Mouse (Mus musculus) lung, postnatal 14 days (tissue): ENCODE data around the gene Gstt3.
"Not testable (repeated sequence)": the region's sequence is repeated elsewhere in the genome, so short reads cannot be mapped to it uniquely, and the experiment has no call there.

Source experiments
- DNase-seq: peaks from one replicate; pipeline ENCODE4 v3.0.0; 2021

Gstt3 gene

DNA sequence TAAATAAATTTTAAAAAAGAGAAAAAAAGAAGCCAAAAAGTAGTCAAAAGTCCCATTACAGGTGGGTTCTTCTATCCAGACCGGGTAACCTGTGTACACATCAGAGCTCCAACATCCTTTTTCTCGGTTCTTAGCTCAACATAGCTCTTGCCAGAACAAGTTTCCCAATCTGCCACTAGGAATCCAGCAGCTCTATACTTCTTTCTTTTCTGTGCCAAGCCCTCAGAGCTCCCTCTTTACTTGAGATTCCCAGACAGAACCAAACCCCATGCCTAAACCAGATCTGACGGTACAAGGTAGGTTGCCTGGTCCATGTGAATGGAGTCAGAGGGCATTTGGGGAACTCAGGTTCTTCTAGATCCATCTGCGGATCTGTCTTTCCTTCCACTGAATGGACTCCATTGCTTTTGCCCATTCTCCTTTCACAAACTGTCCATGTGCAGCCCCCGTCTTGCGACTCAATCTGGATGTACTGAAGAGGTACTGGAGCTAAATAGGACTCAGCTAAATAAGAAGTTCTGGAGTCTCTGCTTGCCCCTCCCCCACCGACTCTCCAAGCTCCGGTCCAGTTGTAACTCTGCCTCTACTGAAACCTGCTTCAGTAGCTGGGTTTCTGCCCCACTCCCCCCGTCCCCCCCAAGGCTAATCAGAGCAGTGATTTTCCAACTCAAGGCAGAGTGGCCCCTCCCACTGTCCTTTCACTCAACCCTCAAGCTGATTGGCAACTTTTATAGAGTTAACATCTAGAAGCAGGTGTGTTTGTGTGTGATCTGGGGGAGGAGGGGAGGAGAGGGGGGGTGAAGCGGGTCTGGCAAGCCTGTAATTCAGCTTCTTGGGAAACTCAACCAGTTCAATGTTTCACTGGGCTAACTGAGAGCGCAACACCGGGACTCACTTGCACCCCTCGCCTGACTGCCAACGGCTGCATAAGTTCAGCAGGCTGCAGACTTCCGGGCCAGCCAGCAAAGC, 1.7 kb downstream of the Gstt3 start:
- no peak for DNase-seq

DNA sequence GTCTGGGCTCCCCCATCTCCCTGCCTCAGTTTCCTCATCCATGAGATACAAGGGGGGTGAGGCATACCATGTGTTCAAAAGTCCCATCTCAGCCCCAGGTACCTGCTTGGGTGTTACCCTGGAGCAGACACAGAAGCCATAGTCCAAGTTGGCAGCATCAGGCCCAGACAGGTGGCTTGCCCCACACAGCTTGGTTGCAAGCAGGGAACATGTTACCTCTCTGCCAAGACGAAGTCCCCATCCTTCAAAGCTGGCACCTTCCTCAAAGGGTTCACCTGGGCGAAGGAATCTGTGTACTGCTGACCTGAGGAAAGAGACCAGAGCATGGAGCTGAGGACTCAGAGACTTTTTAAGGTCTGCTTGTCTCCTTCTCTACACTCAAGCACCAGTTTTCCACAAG, 3.3 kb downstream of the Gstt3 start:
- DNase-seq = no peak

DNA sequence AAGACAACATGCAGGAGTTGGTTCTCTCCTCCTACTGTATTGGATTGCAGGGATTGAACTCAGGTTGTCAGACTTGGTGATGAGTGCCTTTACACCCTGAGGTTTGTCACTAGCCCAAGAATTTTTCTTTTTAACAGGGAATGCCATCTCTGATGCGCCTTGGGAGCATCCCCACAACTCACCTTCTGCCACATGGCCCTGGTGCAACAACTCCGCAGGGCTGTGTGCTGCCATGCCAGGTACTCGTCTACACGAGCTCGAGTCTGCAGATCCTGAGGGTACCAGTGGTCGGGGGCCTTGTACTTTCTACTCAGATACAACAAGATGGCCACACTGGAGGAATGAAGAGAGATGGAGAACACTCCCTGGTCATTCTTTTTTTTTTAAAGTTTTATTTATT, 4.7 kb downstream of the Gstt3 start:
- DNase-seq = no peak

DNA sequence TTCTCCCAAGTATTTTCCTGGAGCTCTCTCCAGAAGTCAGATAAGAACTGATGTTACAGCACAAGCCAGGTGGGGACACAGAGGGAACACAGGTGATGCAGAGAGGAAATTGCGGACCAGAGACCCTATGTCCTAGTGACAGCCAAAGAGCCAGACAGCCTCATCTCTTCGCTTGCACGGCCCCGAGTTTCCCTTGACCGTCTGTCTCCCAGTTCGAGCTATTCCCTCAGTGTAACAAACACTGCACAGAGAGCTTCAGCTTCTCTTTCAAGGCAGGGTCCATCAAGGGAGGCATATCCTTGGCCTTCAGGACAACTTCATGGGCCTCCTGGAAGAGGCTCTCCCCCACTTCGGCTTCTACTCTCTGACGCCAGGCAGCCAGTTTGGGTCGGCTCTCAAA, 6.6 kb downstream of the Gstt3 start:
- DNase-seq = no peak

DNA sequence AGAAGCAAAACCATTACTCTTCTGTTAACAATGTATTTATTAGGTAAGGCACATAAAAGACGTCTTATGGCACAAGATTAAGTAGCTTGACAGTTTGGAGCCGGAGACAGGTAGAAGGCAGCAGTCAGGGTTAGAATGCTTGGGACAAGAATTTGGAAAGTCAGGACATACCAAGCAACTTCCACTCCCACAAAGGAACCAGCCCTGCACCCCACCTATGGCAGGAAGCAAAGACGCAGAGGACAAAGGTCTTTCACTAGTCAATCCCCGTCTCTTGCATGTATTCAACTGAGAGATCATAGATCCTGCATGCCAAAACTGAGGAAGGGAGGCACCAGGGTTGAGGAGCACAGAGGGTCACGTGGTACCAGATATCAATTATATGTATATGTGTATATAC, 7.1 kb downstream of the Gstt3 start:
- DNase-seq = no peak

DNA sequence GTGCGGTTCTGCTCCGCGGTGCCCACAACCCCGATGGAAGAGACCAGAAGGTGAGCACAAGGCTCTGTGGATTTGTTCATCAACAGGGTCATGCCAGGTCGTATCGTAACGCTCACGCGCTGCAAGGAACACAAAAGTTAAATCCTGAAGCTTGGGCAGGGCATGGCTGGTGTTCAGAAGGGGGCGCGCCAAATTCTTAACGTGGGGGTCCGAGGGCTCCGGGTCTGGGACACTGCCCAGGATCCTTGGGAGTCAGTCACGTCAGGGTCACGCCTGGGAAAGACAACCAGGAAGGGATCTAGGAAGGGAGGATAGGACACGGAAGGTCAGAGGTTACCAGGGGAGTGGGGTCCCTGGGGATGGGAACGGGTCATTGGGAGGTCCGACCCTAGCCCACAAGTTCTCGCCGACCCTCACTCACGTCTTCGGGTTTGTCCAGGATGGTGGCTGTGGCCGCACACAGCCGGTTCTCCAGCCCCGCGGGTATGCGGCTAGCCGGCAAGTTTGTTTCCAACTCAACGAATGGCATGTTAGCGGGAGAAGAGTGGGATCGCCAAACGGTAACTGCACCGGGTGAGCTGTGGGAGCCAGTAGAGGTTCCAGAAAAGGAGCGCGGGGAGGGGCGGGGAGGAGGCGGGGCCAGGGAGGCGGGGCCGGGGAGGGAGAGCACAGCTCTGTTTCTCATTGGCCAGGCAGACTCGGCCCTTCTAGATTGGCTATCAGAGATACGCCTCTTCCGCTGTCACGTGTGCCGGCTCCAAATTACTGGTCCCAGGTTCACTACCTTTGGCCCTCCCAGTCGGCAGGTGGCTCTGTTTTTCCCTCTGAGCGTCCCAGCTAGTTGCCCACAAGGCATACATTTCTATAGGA, 8.2 kb downstream of the Gstt3 start, which contains the start of gene Ddt:
Gene Ddt (minus strand): TSS at position 620 of the 870 bp plus-strand sequence.
- DNase-seq = peak; percentile 85

DNA sequence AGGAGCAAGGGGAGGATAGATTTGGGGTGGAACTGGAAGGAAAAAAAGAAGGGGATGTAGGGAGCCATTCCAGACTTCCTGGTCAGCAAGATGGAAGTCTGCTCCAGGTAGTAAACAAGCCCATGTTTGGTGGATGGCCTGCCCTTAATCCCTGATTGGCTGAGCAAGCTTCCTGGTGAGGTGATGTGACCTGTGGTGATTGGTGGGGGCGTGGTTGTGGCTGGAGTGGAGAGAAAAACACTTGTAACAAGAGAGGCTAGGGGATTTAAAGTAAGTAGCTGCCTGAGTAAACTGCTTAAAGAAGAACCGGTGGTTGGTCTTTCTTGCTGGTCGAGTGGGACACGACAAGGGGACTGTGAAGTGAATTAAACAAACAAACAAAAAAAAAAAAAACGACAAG, 13.5 kb downstream of the Gstt3 start:
- DNase-seq = not testable (repeated sequence)

DNA sequence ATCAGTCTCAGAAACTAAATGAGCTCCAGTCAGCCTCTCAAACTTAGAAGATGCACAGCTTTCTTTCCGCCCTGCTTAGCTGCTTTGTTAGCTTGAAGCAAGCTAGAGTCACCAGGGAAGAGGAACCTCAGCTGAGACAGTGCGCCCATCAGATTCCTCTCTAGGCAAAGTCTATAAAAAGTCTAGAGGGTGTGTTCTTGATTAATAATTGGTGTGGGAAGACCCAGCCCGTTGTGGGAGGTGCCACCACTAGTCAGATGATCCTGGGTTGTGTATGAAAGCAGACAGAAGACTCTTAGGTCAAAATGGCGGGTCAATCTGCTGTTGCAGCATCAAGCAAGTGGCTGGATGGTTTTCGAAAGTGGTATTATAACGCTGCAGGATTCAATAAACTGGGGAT, 14.4 kb downstream of the Gstt3 start:
- no peak for DNase-seq

DNA sequence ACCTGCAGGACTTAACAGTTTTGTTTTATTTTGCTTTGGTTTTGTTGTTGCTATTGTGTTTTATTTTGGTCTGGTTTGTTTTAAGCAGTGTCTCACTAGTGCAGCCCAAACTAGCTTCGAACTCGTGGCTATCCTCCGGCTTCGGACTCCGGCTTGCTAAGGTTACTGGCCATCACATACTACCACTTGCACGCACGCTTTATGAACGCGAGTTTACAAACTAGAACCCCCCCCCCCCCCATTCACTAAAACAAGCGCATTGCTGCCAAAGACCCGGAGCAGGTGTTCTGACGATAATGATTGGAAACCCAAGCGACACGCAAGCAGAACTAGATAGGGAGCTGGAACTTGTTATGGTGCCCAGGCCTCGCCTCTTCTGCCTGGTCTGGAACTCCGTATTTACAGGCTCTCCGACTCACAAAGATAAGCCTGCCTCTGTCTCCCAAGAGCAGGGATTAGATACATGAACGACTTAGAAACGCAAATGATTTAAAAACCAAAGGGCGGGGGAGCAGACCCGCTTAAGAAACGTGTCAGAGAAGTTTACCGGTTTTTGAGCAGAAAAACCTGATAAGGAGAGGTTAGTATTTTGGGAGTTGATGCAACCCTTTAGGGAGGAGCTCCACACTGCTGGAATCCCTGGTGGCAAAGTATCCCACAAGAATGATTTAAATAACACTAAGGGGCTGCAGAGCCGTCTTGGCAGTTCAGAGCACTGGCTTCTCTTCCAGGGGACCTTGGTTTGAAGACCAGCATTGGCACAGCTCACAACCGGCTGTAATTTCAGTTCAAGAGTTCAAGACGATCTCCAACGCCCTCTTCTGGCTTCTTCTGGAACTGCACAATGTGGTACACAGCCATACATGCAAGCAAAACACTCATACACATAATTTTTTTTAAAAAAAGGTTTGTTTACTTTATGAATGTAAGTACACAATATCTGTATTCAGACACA, 16.4 kb downstream of the Gstt3 start:
- DNase-seq = peak; percentile 80

DNA sequence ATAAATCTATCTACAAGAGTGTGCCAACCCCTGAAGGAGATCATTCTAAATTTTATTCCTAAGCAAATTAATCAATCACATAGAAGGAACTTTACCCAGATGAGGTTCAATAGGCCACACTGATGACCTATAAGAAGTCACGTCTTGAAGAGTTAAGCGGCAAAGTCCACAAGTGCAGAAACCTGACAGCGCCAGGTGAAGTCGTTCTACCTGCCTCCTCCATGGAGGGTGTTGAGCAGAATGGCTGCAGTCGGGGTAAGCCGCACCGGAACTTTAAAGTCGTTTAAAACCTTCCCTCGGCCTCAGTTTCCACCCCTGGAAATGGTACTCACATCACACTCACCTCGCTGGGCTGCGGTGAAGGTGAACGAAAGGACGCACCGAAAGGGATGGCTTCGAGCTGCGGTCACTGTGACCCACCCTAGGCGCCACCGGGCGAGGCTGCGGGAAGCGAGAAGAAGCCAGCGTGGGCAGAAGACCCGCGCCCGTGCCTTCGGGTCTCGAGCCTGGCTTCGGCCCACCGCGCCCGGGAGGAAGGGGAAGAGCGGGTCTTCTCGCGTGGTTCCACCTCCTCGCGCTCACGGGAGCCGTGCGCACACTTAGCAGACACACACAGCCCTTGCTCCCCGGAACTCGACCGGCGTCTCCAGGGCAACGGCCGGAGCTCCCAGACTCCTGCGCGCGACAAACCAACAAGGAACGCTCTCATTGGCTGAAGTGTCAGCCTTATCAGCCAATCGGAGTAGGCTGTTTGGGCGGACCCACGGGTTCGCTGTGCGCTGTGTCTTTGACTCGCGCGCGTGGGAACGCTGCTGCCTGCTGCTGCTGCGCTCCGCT, 17.3 kb downstream of the Gstt3 start, which contains the start of gene Cabin1:
Gene Cabin1 (minus strand): TSS at position 660 of the 837 bp plus-strand sequence.
- peak; percentile 98 for DNase-seq

DNA sequence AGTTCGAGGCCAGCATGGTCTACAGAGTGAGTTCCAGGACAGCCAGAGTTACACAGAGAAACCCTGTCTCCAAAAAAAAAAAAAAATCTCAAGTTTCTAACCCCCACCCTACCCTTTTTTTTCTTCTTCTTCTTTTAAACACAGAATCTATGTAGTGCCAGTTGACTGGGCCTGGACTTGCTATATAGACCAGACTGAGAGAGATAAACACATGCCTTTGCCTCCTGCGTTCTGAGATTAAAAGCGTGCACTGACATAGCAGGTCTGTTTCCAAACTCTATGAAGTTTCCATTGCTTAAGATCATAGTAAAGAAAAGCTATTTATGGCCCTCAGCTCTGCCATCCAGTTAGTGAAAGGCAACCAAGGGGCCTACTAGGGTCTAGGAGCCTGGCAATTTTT, 18.8 kb downstream of the Gstt3 start:
- DNase-seq = no peak

DNA sequence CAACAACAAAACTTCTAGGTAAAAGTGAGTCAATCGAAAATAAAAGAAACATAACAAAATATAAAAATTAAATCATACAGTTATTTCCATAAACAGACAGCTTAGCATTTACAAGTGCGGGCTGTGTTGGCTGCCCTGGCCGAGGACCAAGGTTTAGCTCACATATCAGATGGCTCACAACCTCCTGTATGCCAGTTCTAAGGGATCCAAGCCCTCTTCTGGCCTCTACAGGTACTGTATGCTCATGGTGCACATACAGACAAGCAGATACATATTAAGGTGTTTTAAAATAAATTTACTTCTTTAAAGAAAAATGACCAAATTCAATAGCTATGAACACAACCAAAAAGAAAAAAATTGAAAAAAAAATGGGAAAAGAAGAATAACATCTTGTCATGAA, 20.9 kb downstream of the Gstt3 start:
- DNase-seq = no peak

DNA sequence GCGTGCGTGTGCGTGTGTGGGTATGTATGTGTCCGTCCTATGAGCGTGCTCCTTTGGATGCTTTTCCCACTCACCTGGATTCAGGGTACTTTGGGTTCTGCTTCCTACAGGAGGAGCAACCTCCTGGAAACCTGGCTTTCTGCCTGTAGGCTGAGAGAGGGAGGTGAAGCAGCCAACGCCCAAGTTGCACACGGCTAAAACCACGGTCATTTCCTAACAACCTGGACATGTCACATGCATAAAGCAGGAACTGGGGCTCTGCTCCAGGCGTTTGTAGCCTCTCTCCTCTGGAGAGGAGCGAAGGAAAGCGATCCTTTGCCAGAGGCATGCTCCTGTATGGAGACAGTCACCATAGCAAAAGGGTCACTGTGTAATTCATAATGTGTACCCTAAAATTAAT, 24.5 kb downstream of the Gstt3 start:
- DNase-seq = no peak

DNA sequence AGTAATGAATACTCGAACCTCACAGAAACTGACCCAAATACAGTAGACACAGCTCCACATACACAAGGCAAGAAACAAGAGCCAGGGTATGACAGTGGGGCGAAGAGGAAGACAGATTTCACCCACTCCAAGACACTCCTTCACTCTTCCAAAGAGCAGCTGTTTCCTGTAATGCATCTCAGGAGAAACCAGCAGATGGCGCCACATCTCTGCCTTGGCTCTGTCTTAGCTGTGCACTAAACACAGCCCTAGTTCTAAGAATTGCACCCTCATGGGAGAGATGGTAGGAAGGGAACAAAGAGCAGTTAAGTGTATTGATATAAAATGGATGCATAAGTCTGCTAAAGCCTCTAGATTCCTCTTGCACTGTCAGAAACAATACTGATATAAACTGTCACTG, 37.2 kb downstream of the Gstt3 start:
- peak; percentile 89 for DNase-seq

DNA sequence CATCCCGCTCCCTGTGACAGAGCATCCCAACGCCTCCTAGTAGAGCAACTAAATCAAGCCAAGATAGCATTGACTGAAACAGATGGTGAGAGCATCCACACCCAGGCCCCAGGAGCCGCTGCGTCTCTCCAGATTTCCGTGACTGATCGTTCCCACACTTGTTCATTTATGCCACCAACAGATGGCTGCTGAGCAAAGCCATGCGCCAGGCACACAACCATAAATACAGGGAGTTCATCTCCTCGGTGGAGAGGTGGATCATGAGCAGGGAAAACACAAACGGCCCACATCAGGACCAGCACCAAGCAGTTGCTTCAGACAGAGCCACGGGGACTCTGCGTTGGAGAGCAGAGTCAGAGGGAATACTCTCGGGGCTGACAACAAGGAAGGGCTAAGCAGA, 37.8 kb downstream of the Gstt3 start:
- no peak for DNase-seq

DNA sequence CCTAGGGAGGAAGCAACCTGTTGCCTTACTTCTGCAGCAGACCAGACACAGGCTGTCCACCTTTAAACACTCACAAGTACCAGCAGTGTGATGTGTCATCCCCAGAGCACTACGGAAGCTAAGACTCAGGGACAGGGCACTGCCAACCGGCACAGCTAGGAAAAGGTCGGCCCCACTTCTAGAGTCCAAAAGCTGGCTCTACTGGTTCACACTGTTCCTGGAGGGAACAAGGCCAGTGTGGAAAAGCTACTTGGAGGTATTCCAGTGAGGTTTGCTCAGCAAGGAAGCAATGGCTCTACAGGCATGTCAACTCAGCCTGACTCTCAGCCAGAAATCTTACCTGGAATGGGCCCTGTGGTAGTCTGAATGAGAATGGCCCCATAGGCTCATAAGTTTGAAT, 40.3 kb downstream of the Gstt3 start:
- no peak for DNase-seq

DNA sequence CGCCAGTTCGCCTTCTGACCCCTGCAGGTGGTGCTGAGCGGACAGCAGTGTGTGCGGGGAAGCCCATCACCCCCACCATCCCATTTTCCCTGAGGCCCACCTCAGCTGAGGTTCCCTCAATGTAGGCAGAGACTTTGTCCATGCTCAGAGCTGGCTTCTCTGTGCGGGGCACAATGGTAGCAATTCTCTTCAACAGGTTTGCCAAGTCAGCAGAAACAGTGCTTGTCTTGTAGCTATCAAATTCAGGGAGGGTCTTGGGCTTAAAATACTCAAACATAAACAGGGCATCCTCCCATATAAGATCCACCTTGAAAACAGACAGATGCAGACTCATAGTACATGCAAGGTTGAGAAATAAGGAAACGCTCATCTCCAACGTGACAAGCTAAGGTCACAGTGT, 55.8 kb downstream of the Gstt3 start:
- no peak for DNase-seq
